Mouse (Mus musculus) liver, embryonic 14.5 days (tissue): ENCODE results near the gene Nav1.

ENCODE experiments used
- CTCF ChIP-seq: IDR thresholded peaks from 2 replicates; pipeline ENCODE4 v1.5.1; 2016; ENCODE audit warnings: antibody characterized with exemption, low read depth, control low read depth
- EP300 ChIP-seq: IDR thresholded peaks from 2 replicates; pipeline ENCODE4 v1.6.1; 2016; ENCODE audit warnings: antibody characterized with exemption, low read depth

DNA sequence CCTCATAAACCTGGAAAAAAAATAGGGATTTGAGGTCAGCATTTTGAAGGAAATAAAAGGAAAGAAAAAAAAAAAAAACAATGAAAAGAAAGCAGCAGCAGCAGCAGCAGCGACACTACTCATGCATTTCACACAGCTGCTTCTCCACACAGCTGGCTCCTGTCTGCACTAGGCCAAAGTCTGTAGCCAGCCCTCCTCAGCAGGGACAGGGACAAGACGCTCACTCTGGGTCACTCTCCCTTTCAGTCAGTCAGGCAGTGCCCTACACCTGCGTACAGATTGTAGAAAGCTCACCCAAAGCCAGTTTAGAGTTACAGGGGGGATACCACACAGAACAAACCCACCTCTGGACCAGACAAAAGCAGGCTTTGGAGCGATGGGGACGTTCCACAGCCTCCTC is 149.2 kb downstream of the Nav1 start:
- TF ChIP-seq CTCF, result no peak
- TF ChIP-seq EP300, result no peak
